Mouse (Mus musculus): ENCODE measurements around the gene Kirrel. TPM values are rescaled to one million over a fixed set of nuclear protein-coding genes. Genes with fewer than 3 reads are reported as not detected.

Gene Kirrel
- polyA plus RNA-seq, 1 experiment: 6.0 TPM

GRCm38 (mm10) chr3:87038500-87038899 lies 136.0 kb downstream of the Kirrel start:
- DNase-seq (ENCODE audit: low read depth in 1 of 2, low spot score in 2 of 2): no peak
- TF ChIP-seq CTCF (IDR thresholded peaks at IDR 0.05; ENCODE audit: extremely low read depth, insufficient read depth, insufficient read length, insufficient replicate concordance) (no peak), POLR2A (IDR thresholded peaks at IDR 0.05; ENCODE audit: low read depth, low read length) (no peak)
- Histone ChIP-seq H3K4me3 (ENCODE audit: extremely low read depth, insufficient read depth, insufficient read length) (no peak overlapping the region), H3K27me3 (ENCODE audit: control insufficient read depth, insufficient read depth, low read length) (no peaks in the 10 kb centered on the region), H3K27ac (ENCODE audit: insufficient read depth, low read length) (no peak overlapping the region), H3K36me3 (ENCODE audit: control insufficient read depth, insufficient read depth, low read length) (no peaks in the 10 kb centered on the region), H3K4me1 (ENCODE audit: control insufficient read depth, insufficient read depth, insufficient read length) (no peaks in the 10 kb centered on the region)
- WGBS: 76% methylated on average over 6 of the region's 6 CpGs

GRCm38 (mm10) chr3:87034061-87034460 lies 140.5 kb downstream of the Kirrel start:
- WGBS: 79% methylated on average over 4 of the region's 4 CpGs
- TF ChIP-seq CTCF (IDR thresholded peaks at IDR 0.05; ENCODE audit: extremely low read depth, insufficient read depth, insufficient read length, insufficient replicate concordance): no peak
- no peak for TF ChIP-seq POLR2A (IDR thresholded peaks at IDR 0.05; ENCODE audit: low read depth, low read length)
- H3K4me3 ChIP-seq (ENCODE audit: extremely low read depth, insufficient read depth, insufficient read length): no peak overlapping the region
- H3K27me3 ChIP-seq (ENCODE audit: control insufficient read depth, insufficient read depth, low read length): no peaks in the 10 kb centered on the region
- H3K4me1 ChIP-seq (ENCODE audit: control insufficient read depth, insufficient read depth, insufficient read length): peaks cover 7% of the 10 kb centered on the region; the same call in 1 of the 2 replicates
- H3K36me3 ChIP-seq (ENCODE audit: control insufficient read depth, insufficient read depth, low read length): no peaks in the 10 kb centered on the region
- no peak for DNase-seq (ENCODE audit: low read depth in 1 of 2, low spot score in 2 of 2)
- no peak overlapping the region for H3K27ac ChIP-seq (ENCODE audit: insufficient read depth, low read length)

GRCm38 (mm10) chr3:87033357-87033756 lies 141.2 kb downstream of the Kirrel start:
- Histone ChIP-seq H3K4me1 (ENCODE audit: control insufficient read depth, insufficient read depth, insufficient read length) (peaks cover 8% of the 10 kb centered on the region; the same call in 1 of the 2 replicates), H3K4me3 (ENCODE audit: extremely low read depth, insufficient read depth, insufficient read length) (no peak overlapping the region), H3K27ac (ENCODE audit: insufficient read depth, low read length) (no peak overlapping the region), H3K36me3 (ENCODE audit: control insufficient read depth, insufficient read depth, low read length) (no peaks in the 10 kb centered on the region), H3K27me3 (ENCODE audit: control insufficient read depth, insufficient read depth, low read length) (no peaks in the 10 kb centered on the region)
- TF ChIP-seq CTCF (IDR thresholded peaks at IDR 0.05; ENCODE audit: extremely low read depth, insufficient read depth, insufficient read length, insufficient replicate concordance) (peak; percentile 62; the same call in 1 of the 2 replicates), POLR2A (IDR thresholded peaks at IDR 0.05; ENCODE audit: low read depth, low read length) (no peak)
- peak; percentile 28 to 73 for DNase-seq (ENCODE audit: low read depth in 1 of 2, low spot score in 2 of 2)
- 22% methylated on average over 8 of the region's 8 CpGs for WGBS

- TF ChIP-seq CTCF (IDR thresholded peaks at IDR 0.05; ENCODE audit: extremely low read depth, insufficient read depth, insufficient read length, insufficient replicate concordance): peak; percentile 65; the same call in 1 of the 2 replicates
- no peak for TF ChIP-seq POLR2A (IDR thresholded peaks at IDR 0.05; ENCODE audit: low read depth, low read length)
Observed at GRCm38 (mm10) chr3:87030855-87031254, 143.7 kb downstream of the Kirrel start.

More at GRCm38 (mm10) chr3:87030855-87031254, 143.7 kb downstream of the Kirrel start:
- WGBS: 39% methylated on average over 6 of the region's 6 CpGs
- Histone ChIP-seq H3K27me3 (ENCODE audit: control insufficient read depth, insufficient read depth, low read length) (no peaks in the 10 kb centered on the region), H3K4me1 (ENCODE audit: control insufficient read depth, insufficient read depth, insufficient read length) (peaks cover 11% of the 10 kb centered on the region; the same call in 1 of the 2 replicates), H3K27ac (ENCODE audit: insufficient read depth, low read length) (no peak overlapping the region), H3K4me3 (ENCODE audit: extremely low read depth, insufficient read depth, insufficient read length) (no peak overlapping the region), H3K36me3 (ENCODE audit: control insufficient read depth, insufficient read depth, low read length) (no peaks in the 10 kb centered on the region)
- peak; percentile 26 to 63 for DNase-seq (ENCODE audit: low read depth in 1 of 2, low spot score in 2 of 2)

Other genes starting within 250 kb of the Kirrel start
- 35.1 and 45.6 TPM in 2 replicates for gene Cd1d1, start 175.3 kb downstream of the Kirrel start, polyA plus RNA-seq (2012; rRNA removed)
- 0.11 TPM in 1 of 2 replicates, not detected in the other for gene Fcrls, start 89.0 kb upstream of the Kirrel start, polyA plus RNA-seq (2012; rRNA removed)
- 27.2 and 56.0 TPM in 2 replicates for gene Cd5l, start 183.1 kb upstream of the Kirrel start, polyA plus RNA-seq (2012; rRNA removed)
- gene Fcrl1, start 201.6 kb upstream of the Kirrel start, polyA plus RNA-seq (2012; rRNA removed): 50.2 and 55.5 TPM in 2 replicates

All from spleen, adult 2 months (tissue).